Mouse (Mus musculus) ES-Bruce4 (cell line): ENCODE data around the gene Cdc42bpa.

Source experiments
- CTCF ChIP-seq: IDR thresholded peaks from one replicate; pipeline ENCODE4 v1.8.1; 2011; ENCODE audit warnings: low read depth, low read length
- POLR2A ChIP-seq: IDR thresholded peaks from one replicate; pipeline ENCODE4 v1.8.1; 2011; ENCODE audit warnings: low read length; ENCODE audit not compliant: insufficient read depth

- TF ChIP-seq POLR2A (no peak), CTCF (no peak)
These were observed 239.4 kb downstream of the Cdc42bpa start for GRCm38 (mm10) chr1:180199715-180200050.
